Mouse (Mus musculus) CH12.LX (cell line): ENCODE measurements at regions not wholly inside any gene's neighbourhood (a gene's known extent, or its start where the extent isn't known, plus 50 kb on each side); places are given as distances from the start of the nearest gene placed in this dataset.

Experiments used
- DNase-seq: peaks from one replicate; pipeline ENCODE4 v3.0.0-alpha.2; 2013; ENCODE audit errors: extremely low read depth
- H3K27ac ChIP-seq: 2 replicates; pipeline ENCODE4 v1.5.1; 2012; ENCODE audit warnings: low read depth, mild to moderate bottlenecking, control low read depth, moderate library complexity; ENCODE audit not compliant: insufficient read depth
- H3K27me3 ChIP-seq: replicated peaks from 2 replicates; pipeline ENCODE3; 2012; ENCODE audit warnings: inconsistent platforms
- H3K36me3 ChIP-seq, 2 experiments: replicated peaks in 1 of 2; 2 replicates each; pipeline versions ENCODE3 to v1.6.1; 2012; ENCODE audit warnings: inconsistent platforms in 1 of 2, low read length in 1 of 2, mild to moderate bottlenecking in 1 of 2, mixed read lengths in 1 of 2, moderate library complexity in 1 of 2; ENCODE audit not compliant: control insufficient read depth in 1 of 2, insufficient read depth in 1 of 2
- H3K4me1 ChIP-seq, 2 experiments: 2 replicates each; pipeline ENCODE4 v1.6.1; 2012; ENCODE audit warnings: inconsistent platforms in 1 of 2, moderate library complexity in 1 of 2; ENCODE audit not compliant: insufficient read depth in 2 of 2, control insufficient read depth in 1 of 2
- H3K4me2 ChIP-seq: 2 replicates; pipeline ENCODE4 v1.6.1; 2012; ENCODE audit warnings: low read depth, mild to moderate bottlenecking, control low read depth; ENCODE audit not compliant: poor library complexity, insufficient read depth, severe bottlenecking
- H3K4me3 ChIP-seq, 3 experiments: fragments of 150-350 bp in 1 of 3; sonication (generic) in 1 of 3; replicated peaks in 1 of 3; 2 replicates each; pipeline versions ENCODE3 to v1.5.1; 2011 to 2012; ENCODE audit warnings: low read depth in 2 of 3, low read length in 2 of 3, mild to moderate bottlenecking in 2 of 3, moderate library complexity in 2 of 3, control low read depth in 1 of 3, improper control_type of control experiment in 1 of 3, inconsistent platforms in 1 of 3, mixed read lengths in 1 of 3; ENCODE audit not compliant: poor library complexity in 1 of 3
- H3K79me2 ChIP-seq: replicated peaks from 2 replicates; pipeline ENCODE4 v1.6.1; 2012; ENCODE audit warnings: mild to moderate bottlenecking, moderate library complexity; ENCODE audit not compliant: control insufficient read depth, poor library complexity, insufficient read depth, severe bottlenecking; ENCODE audit errors: extremely low read depth
- H3K9ac ChIP-seq: 2 replicates; pipeline ENCODE4 v1.6.1; 2012; ENCODE audit warnings: low read depth, mild to moderate bottlenecking, control low read depth, moderate library complexity; ENCODE audit not compliant: insufficient read depth
- H3K9me3 ChIP-seq: replicated peaks from 2 replicates; pipeline ENCODE3; 2012; ENCODE audit warnings: low read length, inconsistent platforms, mixed read lengths
- BHLHE40 ChIP-seq: IDR thresholded peaks from 2 replicates; pipeline ENCODE4 v1.6.1; 2011; ENCODE audit warnings: mild to moderate bottlenecking, low read depth, low read length, improper control_type of control experiment
- CHD2 ChIP-seq: IDR thresholded peaks from 2 replicates; pipeline ENCODE4 v1.6.1; 2011; ENCODE audit warnings: low read length, improper control_type of control experiment
- EP300 ChIP-seq: IDR thresholded peaks from 2 replicates; pipeline ENCODE4 v1.6.1; 2011; ENCODE audit warnings: low read length, improper control_type of control experiment
- GABPA ChIP-seq: IDR thresholded peaks from 2 replicates; pipeline ENCODE4 v1.6.1; 2012; ENCODE audit warnings: low read depth, low read length, improper control_type of control experiment, inconsistent platforms; ENCODE audit not compliant: insufficient replicate concordance
- HCFC1 ChIP-seq: IDR thresholded peaks from 2 replicates; pipeline ENCODE4 v1.6.1; 2012; ENCODE audit warnings: low read depth, mild to moderate bottlenecking, inconsistent platforms, low read length, improper control_type of control experiment
- IRF4 ChIP-seq: IDR thresholded peaks from 2 replicates; pipeline ENCODE4 v1.6.1; 2014; ENCODE audit warnings: low read depth, mild to moderate bottlenecking, inconsistent platforms, low read length, improper control_type of control experiment
- JUN ChIP-seq: IDR thresholded peaks from 2 replicates; pipeline ENCODE4 v1.6.1; 2011; ENCODE audit warnings: low read depth, mild to moderate bottlenecking, low read length, improper control_type of control experiment, moderate library complexity; ENCODE audit not compliant: insufficient read depth
- POLR2A ChIP-seq: IDR thresholded peaks from 2 replicates; pipeline ENCODE4 v1.6.1; 2011; ENCODE audit warnings: low read depth, mild to moderate bottlenecking, improper control_type of control experiment, low read length
- RCOR1 ChIP-seq: conservative IDR thresholded peaks from 2 replicates; pipeline ENCODE4 v1.6.1; 2012; ENCODE audit warnings: low read depth, mild to moderate bottlenecking, inconsistent platforms, low read length, improper control_type of control experiment
- SIN3A ChIP-seq: IDR thresholded peaks from 2 replicates; pipeline ENCODE4 v1.6.1; 2012; ENCODE audit warnings: low read length, improper control_type of control experiment, inconsistent platforms
- TCF12 ChIP-seq: IDR thresholded peaks from 2 replicates; pipeline ENCODE4 v1.6.1; 2014; ENCODE audit warnings: low read depth, mild to moderate bottlenecking, inconsistent platforms, low read length, improper control_type of control experiment
- UBTF ChIP-seq: IDR thresholded peaks from 2 replicates; pipeline ENCODE4 v1.6.1; 2012; ENCODE audit warnings: low read depth, mild to moderate bottlenecking, inconsistent platforms, low read length, improper control_type of control experiment, moderate library complexity
- USF1 ChIP-seq: IDR thresholded peaks from 2 replicates; pipeline ENCODE4 v1.6.1; 2014; ENCODE audit warnings: low read depth, mild to moderate bottlenecking, inconsistent platforms, low read length, improper control_type of control experiment
- USF2 ChIP-seq: conservative IDR thresholded peaks from 2 replicates; pipeline ENCODE4 v1.6.1; 2011; ENCODE audit warnings: low read depth, low read length, improper control_type of control experiment
- ZC3H11A ChIP-seq: IDR thresholded peaks from 2 replicates; pipeline ENCODE4 v1.6.1; 2012; ENCODE audit warnings: low read depth, mild to moderate bottlenecking, inconsistent platforms, low read length, improper control_type of control experiment
- ZKSCAN1 ChIP-seq: IDR thresholded peaks from 2 replicates; pipeline ENCODE4 v1.6.1; 2012; ENCODE audit warnings: low read depth, inconsistent platforms, low read length, improper control_type of control experiment, borderline replicate concordance
- ZMIZ1 ChIP-seq: IDR thresholded peaks from 2 replicates; pipeline ENCODE4 v1.6.1; 2012; ENCODE audit warnings: low read depth, mild to moderate bottlenecking, inconsistent platforms, low read length, improper control_type of control experiment
- dilution Hi-C: fragments of 300-500 bp; cut with MboI; formaldehyde crosslinking; loops from 2 replicates; pipeline ENCODE4 v1.14.3; 2020; ENCODE audit warnings: low sequenced_read_pairs; ENCODE audit not compliant: extremely low pct_unique_long_range_greater_than_20kb, extremely low pct_ligation_motif_present
- in situ Hi-C: fragments of 300-500 bp; cut with MboI; formaldehyde crosslinking; loops from 3 replicates; pipeline ENCODE4 v1.14.3; 2019; ENCODE audit warnings: low sequenced_read_pairs, low pct_ligation_motif_present, low pct_unique_long_range_greater_than_20kb, mixed read lengths

DNA sequence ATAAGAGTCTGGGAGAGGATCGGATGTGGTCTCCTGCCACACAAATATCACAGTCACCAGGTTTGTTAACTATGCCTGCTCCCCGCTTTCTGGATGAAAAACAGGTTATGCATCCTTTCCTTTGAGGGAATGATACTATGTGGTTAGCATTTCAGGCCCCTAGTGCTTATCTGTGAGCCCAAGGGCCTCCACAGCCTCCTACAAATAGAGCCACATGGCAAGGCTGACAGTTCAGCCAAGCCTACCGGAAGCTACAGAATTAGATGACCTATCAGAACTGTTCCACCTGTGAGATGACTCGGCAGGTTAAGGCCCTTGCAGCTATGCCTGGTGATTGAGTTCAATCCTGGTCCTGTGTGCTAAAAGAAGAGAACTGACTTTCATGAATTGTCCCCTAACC lies 91.4 kb upstream of the Cacna1e start:
- no peak overlapping the region for H3K4me3 ChIP-seq
- H3K27me3 ChIP-seq: no peaks in the 10 kb centered on the region
- dilution Hi-C loops: no loop called here
- TF ChIP-seq HCFC1 (no peak), RCOR1 (no peak), UBTF (no peak), CHD2 (no peak), GABPA (no peak), JUN (no peak), ZC3H11A (no peak), TCF12 (no peak), POLR2A (no peak), ZKSCAN1 (no peak), SIN3A (no peak), USF1 (no peak), EP300 (no peak)
- H3K79me2 ChIP-seq: no peaks in the 10 kb centered on the region
- H3K27ac ChIP-seq: no peak overlapping the region
- peaks cover 0 to 8% of the 10 kb centered on the region in 2 experiments; a peak in 2 of 4 replicates for H3K4me1 ChIP-seq
- H3K4me2 ChIP-seq: no peak overlapping the region
- DNase-seq: no peak
- in situ Hi-C loops: no loop called here
- H3K9ac ChIP-seq: no peak overlapping the region
- no peaks in the 10 kb centered on the region for H3K36me3 ChIP-seq
- no peaks in the 10 kb centered on the region for H3K9me3 ChIP-seq

DNA sequence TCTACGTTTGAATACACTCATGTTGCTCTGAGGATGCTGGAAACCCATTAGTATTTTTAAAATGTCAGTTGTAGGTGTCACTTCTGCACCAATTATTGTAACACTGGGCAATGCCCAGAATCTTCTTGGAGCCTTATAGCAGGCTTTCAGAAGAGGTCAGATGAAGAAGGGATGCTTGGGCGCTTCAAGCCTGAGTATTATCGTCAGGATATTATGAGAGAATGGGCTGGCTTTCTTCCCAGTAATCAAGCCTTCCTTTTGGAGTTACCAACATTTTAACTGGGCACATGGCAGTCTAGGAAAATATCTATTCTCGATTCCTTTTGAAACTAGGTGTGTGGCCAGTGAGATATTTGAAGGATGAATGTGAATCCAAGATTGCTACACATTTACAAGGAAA lies 77.0 kb upstream of the Cacna1e start:
- no peak overlapping the region for H3K4me2 ChIP-seq
- dilution Hi-C loops (no loop called here), in situ Hi-C loops (no loop called here)
- no peaks in the 10 kb centered on the region; a peak in 1 of 4 replicates for H3K4me1 ChIP-seq
- no peaks in the 10 kb centered on the region for H3K27me3 ChIP-seq
- no peak overlapping the region for H3K4me3 ChIP-seq
- peaks cover 2% of the 10 kb centered on the region for H3K9me3 ChIP-seq
- H3K79me2 ChIP-seq: no peaks in the 10 kb centered on the region
- no peak for TF ChIP-seq SIN3A
- no peak overlapping the region for H3K27ac ChIP-seq
- H3K9ac ChIP-seq: no peak overlapping the region
- H3K36me3 ChIP-seq: no peaks in the 10 kb centered on the region
- DNase-seq: no peak

DNA sequence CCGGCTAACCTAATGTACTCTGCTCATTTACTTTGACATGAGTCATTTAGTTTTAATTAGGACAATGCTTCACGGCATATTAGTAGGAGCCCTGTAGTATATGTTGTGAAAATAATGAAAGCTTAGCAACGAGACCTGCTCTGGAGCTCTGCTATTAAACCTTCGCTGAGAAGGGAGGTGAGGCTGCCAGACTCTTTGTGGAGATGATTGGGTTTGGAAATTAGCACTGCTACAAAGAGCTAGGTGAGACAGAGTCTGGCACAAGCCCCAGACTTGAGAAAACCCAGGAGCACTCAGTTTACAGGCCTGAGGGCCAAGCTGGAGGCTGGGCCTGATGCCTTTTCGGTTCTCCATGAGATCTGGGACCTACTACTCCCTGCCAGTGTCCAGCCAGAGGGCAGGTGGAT lies 72.3 kb upstream of the Cacna1e start:
- Histone ChIP-seq H3K79me2 (no peaks in the 10 kb centered on the region), H3K9me3 (no peaks in the 10 kb centered on the region), H3K27me3 (no peaks in the 10 kb centered on the region), H3K27ac (no peak overlapping the region), H3K4me2 (no peak overlapping the region), H3K4me3 (no peak overlapping the region), H3K36me3 (no peaks in the 10 kb centered on the region), H3K4me1 (peaks cover 0 to 10% of the 10 kb centered on the region in 2 experiments; a peak in 2 of 4 replicates), H3K9ac (no peak overlapping the region)
- dilution Hi-C loops (no loop called here), in situ Hi-C loops (no loop called here)
- DNase-seq: no peak
- TF ChIP-seq RCOR1 (no peak), BHLHE40 (no peak), ZMIZ1 (no peak), USF2 (no peak), IRF4 (no peak)
